Comparison of ENCODE assay signal across 8 mouse cellular contexts in genomic region chr11:118104001-118104400, GRCm38 (mm10). TPM values are rescaled to one million over a fixed set of nuclear protein-coding genes. Genes with fewer than 3 reads are reported as not detected.
DNase-seq lines count a peak whose midpoint lies in the region; ATAC-seq and TF ChIP-seq lines count a peak whose summit lies in the region.

No protein-coding gene starts in this region.

- 9% methylated on average over 5 of the region's 5 CpGs for WGBS in neural tube, embryonic 15.5 days
- WGBS in intestine, embryonic 16.5 days, result 6% methylated on average over 5 of the region's 5 CpGs
- WGBS in midbrain, embryonic 13.5 days, result 10% methylated on average over 5 of the region's 5 CpGs

- H3K9ac ChIP-seq in neural tube, embryonic 15.5 days (replicated peaks), result no peak overlapping the region
- H3K9ac ChIP-seq in intestine, embryonic 16.5 days (ENCODE audit: low read depth, low read length), result no peak overlapping the region
- no peak overlapping the region for H3K9ac ChIP-seq in midbrain, embryonic 13.5 days (replicated peaks)

- peak; percentile 90 for TF ChIP-seq CTCF in gastrocnemius, adult 2 months (IDR thresholded peaks at IDR 0.05)

- H3K27ac ChIP-seq in neural tube, embryonic 15.5 days (replicated peaks), result no peak overlapping the region
- 0 out of 2 replicates have a peak overlapping the region, but pooled peaks have one; percentile 31 for H3K27ac ChIP-seq in gastrocnemius, adult 2 months
- no peak overlapping the region for H3K27ac ChIP-seq in intestine, embryonic 16.5 days (ENCODE audit: low read length)
- H3K27ac ChIP-seq in midbrain, embryonic 13.5 days, result no peak overlapping the region

- H3K4me1 ChIP-seq in neural tube, embryonic 15.5 days, result no peaks in the 10 kb centered on the region
- 0 out of 2 replicates have a peak, but pooled peaks cover 2% of the 10 kb centered on the region for H3K4me1 ChIP-seq in intestine, embryonic 16.5 days (ENCODE audit: control insufficient read depth, insufficient read depth, low read length)
- no peaks in the 10 kb centered on the region for H3K4me1 ChIP-seq in midbrain, embryonic 13.5 days (replicated peaks)

- no peaks in the 10 kb centered on the region for H3K27me3 ChIP-seq in neural tube, embryonic 15.5 days (replicated peaks)
- no peaks in the 10 kb centered on the region for H3K27me3 ChIP-seq in intestine, embryonic 16.5 days (replicated peaks; ENCODE audit: control insufficient read depth, insufficient read depth, low read length)
- no peaks in the 10 kb centered on the region for H3K27me3 ChIP-seq in midbrain, embryonic 13.5 days

- intact Hi-C loops in gastrocnemius, adult 2 months (cut with DNase I), result loop anchor here (1.0 kb wide), 1 partner anchor 116 kb away; no protein-coding TSS in a partner anchor
- intact Hi-C loops in left cerebral cortex, postnatal 14 days (cut with DNase I), result loop anchor here (5.0 kb wide), 1 partner anchor 118 kb away; no protein-coding TSS in a partner anchor

- no peaks in the 10 kb centered on the region for H3K36me3 ChIP-seq in neural tube, embryonic 15.5 days
- no peaks in the 10 kb centered on the region for H3K36me3 ChIP-seq in intestine, embryonic 16.5 days (ENCODE audit: control insufficient read depth, insufficient read depth, low read length)
- no peaks in the 10 kb centered on the region for H3K36me3 ChIP-seq in midbrain, embryonic 13.5 days

- H3K9me3 ChIP-seq in neural tube, embryonic 15.5 days (replicated peaks), result no peaks in the 10 kb centered on the region
- H3K9me3 ChIP-seq in intestine, embryonic 16.5 days (ENCODE audit: control insufficient read depth, low read length), result no peaks in the 10 kb centered on the region
- H3K9me3 ChIP-seq in midbrain, embryonic 13.5 days, result no peaks in the 10 kb centered on the region

- DNase-seq in neural tube, embryonic 10.5 days (ENCODE audit: extremely low spot score, low spot score), result peak; percentile 87
- peak; percentile 88 for DNase-seq in gastrocnemius, adult 2 months
- DNase-seq in left cerebral cortex, postnatal 14 days (ENCODE audit: low spot score in 2 of 2), result peak; percentile 85 to 90
- peak; percentile 64 to 79 for DNase-seq in spleen, postnatal 14 days (ENCODE audit: low spot score in 2 of 2)

- H3K4me3 ChIP-seq in neural tube, embryonic 15.5 days (replicated peaks), result no peak overlapping the region
- no peak overlapping the region for H3K4me3 ChIP-seq in gastrocnemius, adult 2 months
- no peak overlapping the region for H3K4me3 ChIP-seq in intestine, embryonic 16.5 days (ENCODE audit: low read length)
- H3K4me3 ChIP-seq in midbrain, embryonic 13.5 days (replicated peaks), result no peak overlapping the region

- ATAC-seq in neural tube, embryonic 15.5 days (ENCODE audit: low FRiP score), result no peak
- peak; percentile 89 for ATAC-seq in common myeloid progenitor, adult 5-6 weeks (replicated peaks; ENCODE audit: low read depth, poor library complexity, severe bottlenecking)
- ATAC-seq in intestine, embryonic 16.5 days, result peak; percentile 82
- peak; percentile 66 for ATAC-seq in midbrain, embryonic 13.5 days

- H3K4me2 ChIP-seq in neural tube, embryonic 15.5 days, result no peak overlapping the region
- no peak overlapping the region for H3K4me2 ChIP-seq in intestine, embryonic 16.5 days (ENCODE audit: low read depth, low read length)
- H3K4me2 ChIP-seq in midbrain, embryonic 13.5 days (replicated peaks), result no peak overlapping the region

RNA-seq across cellular contexts. Expression of gene Dnah17, which starts 26.4 kb away (rescaled TPM):
- polyA plus RNA-seq in neural tube, embryonic 15.5 days (2015; fragmentation: Nextera tagmentation; extraction: Ambion mirVana), result 0.19 and 0.28 TPM in 2 replicates
- total RNA-seq in common myeloid progenitor, adult 5-6 weeks (2017), result not detected in 2 replicates
- under 1 TPM; 0.05 to 0.06 TPM for total RNA-seq in gastrocnemius, adult 2 months (2021)
- polyA plus RNA-seq in intestine, embryonic 16.5 days (2015; fragmentation: Nextera tagmentation; extraction: Ambion mirVana), result 0.09 and 0.13 TPM in 2 replicates
- total RNA-seq in left cerebral cortex, postnatal 14 days (2021), result under 1 TPM; 0.08 to 0.33 TPM
- polyA plus RNA-seq in midbrain, embryonic 13.5 days (2015; fragmentation: Nextera tagmentation; extraction: Ambion mirVana), result 0.19 and 0.34 TPM in 2 replicates
